Mouse (Mus musculus): Measurements from ENCODE around the gene Wdr70. TPM values are rescaled to one million over a fixed set of nuclear protein-coding genes. Genes with fewer than 3 reads are reported as not detected.

Wdr70 gene
- total RNA-seq, 2 experiments from 2014 or later, result 31.5 to 36.0 TPM

DNA sequence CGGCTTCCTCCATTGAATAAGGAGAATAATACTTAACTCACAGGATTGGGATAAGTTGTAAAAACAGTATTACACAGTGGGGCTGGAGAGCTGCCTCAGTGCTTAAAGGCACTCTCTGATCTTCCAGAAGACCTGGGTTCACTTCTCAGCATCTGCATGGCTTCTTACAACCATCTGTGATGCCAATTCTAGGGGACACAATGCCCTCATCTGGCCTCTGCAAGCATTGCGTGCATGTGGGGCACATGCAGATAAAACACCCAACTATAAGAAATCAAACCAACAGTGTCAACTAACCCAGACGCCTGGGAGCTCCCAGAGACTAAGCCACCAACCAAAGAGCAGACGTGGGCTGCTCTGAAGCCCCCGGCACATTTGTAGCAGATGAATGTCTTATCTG is 60.6 kb downstream of the Wdr70 start:
- intact Hi-C loops (cut with DNase I), result no loop called here

GRCm38 (mm10) chr15:8037825-8038224 is 61.2 kb downstream of the Wdr70 start:
- intact Hi-C loops (cut with DNase I), result no loop called here

More for the DNA sequence above, 60.6 kb downstream of the Wdr70 start:
- DNase-seq (ENCODE audit: low spot score in 2 of 2), result no peak

GRCm38 (mm10) chr15:8031211-8031610 is 67.8 kb downstream of the Wdr70 start:
- DNase-seq (ENCODE audit: low spot score in 2 of 2), result no peak
- intact Hi-C loops (cut with DNase I), result no loop called here

More at GRCm38 (mm10) chr15:8037825-8038224, 61.2 kb downstream of the Wdr70 start:
- DNase-seq (ENCODE audit: low spot score in 2 of 2), result no peak

DNA sequence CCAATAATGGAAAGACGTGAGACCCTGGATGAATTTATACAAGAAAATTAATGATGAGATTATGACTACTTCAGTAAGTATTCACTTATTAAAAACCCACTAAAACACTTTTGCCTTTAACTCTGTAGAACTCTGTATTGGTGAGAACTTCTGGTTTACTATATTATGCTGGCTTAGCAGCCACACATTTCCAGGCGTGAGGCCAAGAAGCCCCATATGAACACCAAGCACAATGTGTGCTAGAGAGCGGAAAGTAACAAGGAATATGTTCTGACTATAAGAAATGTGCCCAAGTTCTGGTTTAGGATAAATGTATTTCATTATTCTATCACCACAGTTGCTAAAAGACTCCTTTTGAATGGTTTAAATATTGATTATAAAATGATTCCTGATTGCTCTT is 68.4 kb downstream of the Wdr70 start:
- DNase-seq (ENCODE audit: low spot score in 2 of 2), result peak; percentile 66 to 68
- intact Hi-C loops (cut with DNase I), result no loop called here

DNA sequence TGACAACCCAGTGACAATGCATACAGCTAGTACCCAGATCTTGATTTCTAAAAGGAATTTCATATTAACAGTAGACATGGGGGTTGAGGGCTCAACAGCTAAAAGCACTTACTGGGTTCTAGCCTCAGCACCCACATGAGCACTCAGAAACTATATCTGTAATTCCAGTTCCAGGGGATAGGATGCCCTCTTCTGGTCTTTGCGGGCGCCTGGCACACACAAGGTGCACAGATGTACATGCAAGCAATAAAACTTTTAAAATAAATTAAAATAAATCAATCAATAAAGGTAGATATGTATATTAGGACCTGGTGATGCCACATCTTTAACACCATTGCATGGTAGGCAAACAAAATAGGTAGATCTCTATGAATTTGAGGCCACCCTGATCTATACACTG is 71.5 kb downstream of the Wdr70 start:
- DNase-seq (ENCODE audit: low spot score in 2 of 2), result no peak
- intact Hi-C loops (cut with DNase I), result loop anchor here (5.0 to 10.0 kb wide), 2 partner anchors 213 to 565 kb away; partner anchors contain the start of gene Gdnf

DNA sequence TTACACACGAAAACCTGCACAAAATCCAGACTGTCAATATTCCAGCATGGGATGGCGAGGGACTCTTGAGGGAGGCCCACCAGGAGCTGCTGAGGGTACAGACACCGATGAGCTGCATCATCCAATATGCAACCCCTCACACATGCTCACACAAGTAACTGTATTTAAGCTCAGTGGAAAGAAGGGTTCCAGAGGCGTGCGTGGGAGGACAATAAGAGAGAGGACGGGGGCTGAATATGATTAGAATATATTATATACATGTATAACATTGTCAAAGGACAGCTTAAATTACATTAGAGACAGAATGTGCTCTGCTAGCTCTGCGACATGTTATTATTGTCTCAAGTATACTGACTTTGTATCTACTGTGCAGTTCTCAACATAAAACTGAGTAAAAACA is 87.6 kb downstream of the Wdr70 start:
- intact Hi-C loops (cut with DNase I), result no loop called here

DNA sequence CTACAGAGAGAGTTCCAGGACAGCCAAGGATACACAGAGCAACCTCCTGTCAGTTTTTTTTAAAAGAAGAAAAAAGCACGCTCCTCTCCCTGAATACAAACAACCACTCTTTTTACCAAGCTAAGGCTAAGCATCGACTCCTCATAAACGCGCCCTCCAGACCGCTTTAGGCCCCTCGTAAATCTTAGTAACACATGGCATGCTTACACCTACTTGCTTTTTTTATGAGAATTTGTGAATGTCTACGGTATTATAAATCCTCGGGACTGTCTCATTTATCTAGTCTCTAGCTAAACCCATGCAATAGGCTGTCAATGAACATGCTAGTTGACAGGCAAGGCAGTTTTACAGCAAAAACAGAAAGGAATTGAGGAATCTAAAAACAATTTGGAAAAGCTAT is 91.6 kb downstream of the Wdr70 start:
- DNase-seq (ENCODE audit: low spot score in 2 of 2), result no peak
- intact Hi-C loops (cut with DNase I), result no loop called here

More for the DNA sequence above, 87.6 kb downstream of the Wdr70 start:
- no peak for DNase-seq (ENCODE audit: low spot score in 2 of 2)

DNA sequence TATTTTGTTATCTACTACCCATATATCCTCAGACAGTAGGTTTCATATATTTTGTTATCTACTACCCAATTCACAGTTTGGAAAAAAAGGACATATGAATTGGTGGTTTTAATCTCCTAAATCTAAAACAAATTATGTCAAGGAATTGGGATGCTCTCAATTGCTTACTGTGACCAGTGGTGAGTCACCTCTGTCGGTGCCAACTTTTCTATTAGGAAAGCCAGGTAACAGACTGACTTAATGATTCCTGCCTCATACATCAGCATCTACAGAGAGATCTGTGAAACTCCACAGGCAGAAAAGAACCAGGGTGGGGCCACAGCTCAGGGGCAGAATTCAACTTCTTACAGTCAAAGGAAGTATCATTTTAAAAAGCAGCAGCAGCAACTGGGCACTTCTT is 93.0 kb downstream of the Wdr70 start:
- DNase-seq (ENCODE audit: low spot score in 2 of 2), result no peak
- intact Hi-C loops (cut with DNase I), result no loop called here

- intact Hi-C loops (cut with DNase I), result no loop called here
- DNase-seq (ENCODE audit: low spot score in 2 of 2), result no peak
These were observed 93.5 kb downstream of the Wdr70 start for GRCm38 (mm10) chr15:8005506-8005905.

DNA sequence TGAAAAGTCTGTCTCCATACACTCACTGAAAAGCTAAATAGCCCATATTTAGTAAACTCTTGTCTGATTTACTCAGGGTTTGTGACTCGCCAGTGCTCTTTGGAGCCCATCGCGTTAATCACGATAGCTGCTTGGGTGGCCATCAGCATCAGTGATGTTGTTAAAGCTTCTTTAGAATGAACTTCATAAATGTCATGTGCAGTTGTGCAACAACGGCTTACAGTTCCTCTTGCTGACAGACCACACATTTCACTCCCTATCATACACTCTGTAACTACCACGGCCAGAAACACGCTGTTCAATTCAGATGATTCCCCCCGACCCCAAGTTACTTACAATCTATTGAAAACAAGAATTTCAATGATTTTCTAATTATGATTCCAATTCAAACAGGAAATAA is 95.2 kb downstream of the Wdr70 start:
- no peak for DNase-seq (ENCODE audit: low spot score in 2 of 2)
- intact Hi-C loops (cut with DNase I), result no loop called here

GRCm38 (mm10) chr15:7998843-7999546 is 100.0 kb downstream of the Wdr70 start:
- intact Hi-C loops (cut with DNase I), result no loop called here
- no peak for DNase-seq (ENCODE audit: low spot score in 2 of 2)

- intact Hi-C loops (cut with DNase I), result no loop called here
- DNase-seq (ENCODE audit: low spot score in 2 of 2), result no peak
These were observed 100.9 kb downstream of the Wdr70 start for GRCm38 (mm10) chr15:7998095-7998494.

DNA sequence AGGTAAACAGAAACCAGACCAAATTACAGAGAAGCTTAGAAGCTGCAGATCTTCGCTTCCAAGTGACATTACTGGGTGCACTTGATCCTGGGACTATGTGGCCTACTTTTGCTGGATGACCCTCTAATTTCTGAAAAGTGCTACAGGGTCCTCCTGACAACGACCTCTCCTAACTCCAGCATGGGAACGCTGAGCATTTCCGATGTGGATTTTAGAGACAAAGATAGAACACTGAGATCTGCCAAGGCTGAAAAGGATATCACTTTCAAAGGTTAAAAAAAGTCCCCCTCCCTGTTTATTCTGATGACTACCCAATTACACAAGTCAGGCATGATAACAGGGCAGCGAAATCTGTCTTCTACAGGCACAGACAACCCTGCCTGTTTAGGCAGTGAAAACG is 105.3 kb downstream of the Wdr70 start:
- no peak for DNase-seq (ENCODE audit: low spot score in 2 of 2)
- intact Hi-C loops (cut with DNase I), result no loop called here

DNA sequence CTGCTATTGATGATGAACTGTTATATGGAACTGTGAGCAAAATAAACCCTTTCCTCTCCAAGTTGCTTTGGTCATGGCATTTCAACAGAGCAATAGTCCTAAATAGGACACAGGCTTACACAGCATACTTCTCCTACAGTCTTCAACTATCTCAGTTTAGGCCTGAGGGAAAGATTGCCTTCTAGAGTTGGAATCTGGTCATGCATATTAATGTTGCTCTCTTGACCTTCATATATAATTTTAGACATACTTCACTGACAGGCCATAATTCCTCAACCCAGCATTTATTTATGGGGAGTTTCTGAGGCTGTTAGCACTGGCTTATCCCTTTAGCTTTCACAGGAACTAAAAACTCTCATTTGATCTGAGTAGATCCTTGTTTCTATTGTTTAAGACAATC is 108.9 kb downstream of the Wdr70 start:
- intact Hi-C loops (cut with DNase I), result no loop called here
- DNase-seq (ENCODE audit: low spot score in 2 of 2), result no peak

- DNase-seq (ENCODE audit: low spot score in 2 of 2), result no peak
- intact Hi-C loops (cut with DNase I), result no loop called here
These were observed 111.6 kb downstream of the Wdr70 start for GRCm38 (mm10) chr15:7987374-7987773.

GRCm38 (mm10) chr15:7986274-7986673 is 112.7 kb downstream of the Wdr70 start:
- intact Hi-C loops (cut with DNase I), result no loop called here
- DNase-seq (ENCODE audit: low spot score in 2 of 2), result no peak

GRCm38 (mm10) chr15:7978640-7979039 is 120.4 kb downstream of the Wdr70 start:
- intact Hi-C loops (cut with DNase I), result no loop called here
- no peak for DNase-seq (ENCODE audit: low spot score in 2 of 2)

DNA sequence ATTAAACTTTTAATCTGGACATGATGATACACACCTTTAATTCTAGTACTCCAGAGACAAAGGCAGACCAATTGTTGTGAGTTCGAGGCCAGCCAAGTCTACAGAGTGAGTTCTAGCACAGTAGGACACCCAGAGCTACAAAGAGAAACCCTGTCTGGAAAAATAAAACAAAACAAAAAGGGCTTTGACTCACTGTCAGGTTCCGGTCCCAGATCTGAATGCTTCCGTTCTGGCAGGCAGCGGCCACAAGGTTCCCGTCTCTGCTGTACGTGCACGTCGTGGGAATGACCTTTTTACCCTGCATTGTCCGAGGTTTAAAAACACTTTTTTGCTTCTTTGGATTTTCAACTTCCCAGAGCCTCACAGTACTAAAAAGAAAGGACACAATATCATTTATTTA is 122.2 kb downstream of the Wdr70 start:
- intact Hi-C loops (cut with DNase I), result no loop called here
- no peak for DNase-seq (ENCODE audit: low spot score in 2 of 2)

GRCm38 (mm10) chr15:7974368-7974767 is 124.6 kb downstream of the Wdr70 start:
- no peak for DNase-seq (ENCODE audit: low spot score in 2 of 2)
- intact Hi-C loops (cut with DNase I), result no loop called here

GRCm38 (mm10) chr15:7972528-7972927 is 126.5 kb downstream of the Wdr70 start:
- DNase-seq (ENCODE audit: low spot score in 2 of 2), result no peak
- intact Hi-C loops (cut with DNase I), result no loop called here

- no peak for DNase-seq (ENCODE audit: low spot score in 2 of 2)
- intact Hi-C loops (cut with DNase I), result no loop called here
These were observed 136.2 kb downstream of the Wdr70 start for GRCm38 (mm10) chr15:7962786-7963185.

- intact Hi-C loops (cut with DNase I), result no loop called here
- DNase-seq (ENCODE audit: low spot score in 2 of 2), result no peak
These were observed 137.5 kb downstream of the Wdr70 start for GRCm38 (mm10) chr15:7961489-7961888.
